ENCODE assay signal across 15 mouse cellular contexts in genomic region chr5:105575839-105576238, GRCm38 (mm10). TPM values are rescaled to one million over a fixed set of nuclear protein-coding genes. Genes with fewer than 3 reads are reported as not detected.
DNase-seq lines count a peak whose midpoint lies in the region; ATAC-seq lines count a peak whose summit lies in the region.
"Had no signal": no experiment of that assay in that cellular context is flagged by ENCODE, and none has a peak within 500 bp of the region (broad histone marks: within the 10 kb centered on the region; RNA-seq: fewer than 3 reads in every experiment).

No protein-coding gene starts in this region.

- H3K27ac ChIP-seq in hindbrain, embryonic 16.5 days (ENCODE audit: low read depth, low read length): no peak overlapping the region
- no peak overlapping the region for H3K27ac ChIP-seq in hindbrain, embryonic 11.5 days (ENCODE audit: low read depth, low read length)
- H3K27ac ChIP-seq: embryonic facial prominence, embryonic 15.5 days had no signal

- H3K9ac ChIP-seq in hindbrain, embryonic 16.5 days (ENCODE audit: low read depth, low read length): no peak overlapping the region
- no peak overlapping the region for H3K9ac ChIP-seq in hindbrain, embryonic 11.5 days (ENCODE audit: low read depth, low read length)
- H3K9ac ChIP-seq: embryonic facial prominence, embryonic 15.5 days had no signal

- 0 out of 2 replicates have a peak, but pooled peaks have one; percentile 27 for ATAC-seq in hindbrain, embryonic 16.5 days
- ATAC-seq in hindbrain, embryonic 11.5 days (ENCODE audit: low FRiP score): no peak
- peak; percentile 66 for ATAC-seq in common myeloid progenitor, adult 5-6 weeks (replicated peaks; ENCODE audit: low read depth, poor library complexity, severe bottlenecking)
- ATAC-seq in megakaryocyte, adult 5-6 weeks (ENCODE audit: poor library complexity, severe bottlenecking): peak; percentile 24
- no peak for ATAC-seq in CD4-positive, CD25-positive, alpha-beta regulatory T cell, adult 4 months
- ATAC-seq: inflammation-experienced regulatory T-cells, adult 6 months had no signal

- H3K9me3 ChIP-seq in hindbrain, embryonic 16.5 days (ENCODE audit: control insufficient read depth, low read length): no peaks in the 10 kb centered on the region
- H3K9me3 ChIP-seq in hindbrain, embryonic 11.5 days (ENCODE audit: control insufficient read depth, low read length): no peaks in the 10 kb centered on the region
- H3K9me3 ChIP-seq: embryonic facial prominence, embryonic 15.5 days had no signal

- H3K27me3 ChIP-seq in hindbrain, embryonic 16.5 days (replicated peaks; ENCODE audit: control insufficient read depth, insufficient read depth, low read length): no peaks in the 10 kb centered on the region
- H3K27me3 ChIP-seq in hindbrain, embryonic 11.5 days (ENCODE audit: control insufficient read depth, insufficient read depth, low read length): no peaks in the 10 kb centered on the region
- H3K27me3 ChIP-seq: embryonic facial prominence, embryonic 15.5 days had no signal

- H3K4me1 ChIP-seq in hindbrain, embryonic 16.5 days (ENCODE audit: control insufficient read depth, insufficient read depth, low read depth, low read length): no peaks in the 10 kb centered on the region
- no peaks in the 10 kb centered on the region for H3K4me1 ChIP-seq in hindbrain, embryonic 11.5 days (replicated peaks; ENCODE audit: control insufficient read depth, insufficient read depth, low read length)

- 59% methylated on average over 6 of the region's 6 CpGs for WGBS in hindbrain, embryonic 16.5 days
- 72% methylated on average over 6 of the region's 6 CpGs for WGBS in hindbrain, embryonic 11.5 days

- H3K36me3 ChIP-seq in hindbrain, embryonic 16.5 days (ENCODE audit: control insufficient read depth, insufficient read depth, low read length): no peaks in the 10 kb centered on the region
- H3K36me3 ChIP-seq in hindbrain, embryonic 11.5 days (ENCODE audit: control insufficient read depth, insufficient read depth, low read length): no peaks in the 10 kb centered on the region
- H3K36me3 ChIP-seq: embryonic facial prominence, embryonic 15.5 days had no signal

- H3K4me3 ChIP-seq in hindbrain, embryonic 16.5 days (ENCODE audit: low read length): no peak overlapping the region
- H3K4me3 ChIP-seq in hindbrain, embryonic 11.5 days (ENCODE audit: low read depth, low read length): no peak overlapping the region
- H3K4me3 ChIP-seq: embryonic facial prominence, embryonic 15.5 days; myocyte had no signal

- DNase-seq in hindbrain, embryonic 11.5 days (ENCODE audit: low spot score): no peak
- DNase-seq in c-Kit-negative CD71-positive TER-119-positive erythroid progenitor cells, embryonic 14.5 days (ENCODE audit: low read depth, low spot score): peak; percentile 65
- no peak for DNase-seq in left cerebral cortex, adult 18-20 months (ENCODE audit: low spot score in 2 of 2)
- no peak for DNase-seq in gastrocnemius, adult 18-20 months (ENCODE audit: low spot score)
- DNase-seq: adrenal gland, adult 8-10 months; gastrocnemius, postnatal 14 days; right cerebral cortex, adult 18-20 months; thymus, postnatal 25 days had no signal

- no peak overlapping the region for H3K4me2 ChIP-seq in hindbrain, embryonic 16.5 days (ENCODE audit: low read length)
- H3K4me2 ChIP-seq in hindbrain, embryonic 11.5 days (replicated peaks; ENCODE audit: low read depth, low read length): no peak overlapping the region
- H3K4me2 ChIP-seq: embryonic facial prominence, embryonic 15.5 days had no signal

RNA-seq across cellular contexts. Expression of gene Lrrc8c, which starts 56.7 kb away (rescaled TPM):
- polyA plus RNA-seq in hindbrain, embryonic 16.5 days (2015; fragmentation: Nextera tagmentation; extraction: Ambion mirVana): 14.1 and 15.1 TPM in 2 replicates
- polyA plus RNA-seq in hindbrain, embryonic 11.5 days (2014; fragmentation: Nextera tagmentation; extraction: Ambion mirVana): 13.5 and 15.7 TPM in 2 replicates
- 13.8 and 18.0 TPM in 2 replicates for total RNA-seq in common myeloid progenitor, adult 5-6 weeks (2017)
- total RNA-seq in megakaryocyte, adult 5-6 weeks (2015): 51.2 and 57.7 TPM in 2 replicates
- total RNA-seq in megakaryocyte, adult 5-6 weeks (2017): 9.7 and 12.2 TPM in 2 replicates
- total RNA-seq in left cerebral cortex, adult 18-20 months (2021): 10 to 100 TPM; 30.7 to 31.0 TPM
- 10 to 100 TPM; 69.5 to 73.5 TPM for polyA plus RNA-seq in CD4-positive, CD25-positive, alpha-beta regulatory T cell, adult 4 months (2017; shearing (Covaris generic))
- total RNA-seq in gastrocnemius, adult 18-20 months (2021): 10 to 100 TPM in 1 of 2 experiments, 1 to 10 TPM in 1; 9.3 to 10.6 TPM

Comparison
In these comparisons a context has a peak if more than half of its experiments do, and no peak if none do; other contexts are left out.
1. ATAC-seq: peak in hindbrain, embryonic 16.5 days (single experiment), common myeloid progenitor, adult 5-6 weeks (single experiment) and megakaryocyte, adult 5-6 weeks (single experiment); none in hindbrain, embryonic 11.5 days (single experiment) and CD4-positive, CD25-positive, alpha-beta regulatory T cell, adult 4 months (single experiment).